In genomic region chr7:25632679-25633078, GRCm38 (mm10) we compare ENCODE assay signal across 25 mouse cellular contexts. TPM values are rescaled to one million over a fixed set of nuclear protein-coding genes. Genes with fewer than 3 reads are reported as not detected.
DNase-seq lines count a peak whose midpoint lies in the region; ATAC-seq and TF ChIP-seq lines count a peak whose summit lies in the region.
"Had no signal": no experiment of that assay in that cellular context is flagged by ENCODE, and none has a peak within 500 bp of the region (broad histone marks: within the 10 kb centered on the region; RNA-seq: fewer than 3 reads in every experiment).

No protein-coding gene starts in this region.

- no peak for TF ChIP-seq CTCF in liver, postnatal 0 days (IDR thresholded peaks at IDR 0.05; ENCODE audit: low read depth)
- TF ChIP-seq CTCF in CH12.LX (conservative IDR thresholded peaks at IDR 0.05 in 1 of 2, IDR thresholded peaks at IDR 0.05 in 1 of 2; ENCODE audit: low read depth in 2 of 2, low read length in 2 of 2): no peak

- no peak for TF ChIP-seq RAD21 in CH12.LX (IDR thresholded peaks at IDR 0.05; ENCODE audit: low read depth, low read length)

- H3K27me3 ChIP-seq in liver, postnatal 0 days (ENCODE audit: insufficient read depth, low read length): no peaks in the 10 kb centered on the region
- 0 out of 2 replicates have a peak, but pooled peaks cover 12% of the 10 kb centered on the region for H3K27me3 ChIP-seq in liver, embryonic 12.5 days (replicated peaks)
- no peaks in the 10 kb centered on the region for H3K27me3 ChIP-seq in CH12.LX (replicated peaks)
- H3K27me3 ChIP-seq: heart, embryonic 15.5 days had no signal

- H3K36me3 ChIP-seq in liver, postnatal 0 days (replicated peaks; ENCODE audit: insufficient read depth, low read length): peaks cover 56% of the 10 kb centered on the region
- peaks cover 37% of the 10 kb centered on the region for H3K36me3 ChIP-seq in liver, embryonic 12.5 days
- H3K36me3 ChIP-seq in CH12.LX (replicated peaks in 1 of 2; ENCODE audit: control insufficient read depth in 1 of 2, insufficient read depth in 1 of 2, low read length in 1 of 2): peaks cover 0 to 38% of the 10 kb centered on the region in 2 experiments

- H3K4me3 ChIP-seq in liver, postnatal 0 days (ENCODE audit: low read depth, low read length): no peak overlapping the region
- no peak overlapping the region for H3K4me3 ChIP-seq in liver, embryonic 12.5 days
- no peak overlapping the region for H3K4me3 ChIP-seq in CH12.LX (replicated peaks in 1 of 3; ENCODE audit: low read depth in 2 of 3, low read length in 2 of 3, poor library complexity in 1 of 3)
- H3K4me3 ChIP-seq: forebrain, embryonic 12.5 days; heart, adult 2 months; heart, embryonic 15.5 days; neural tube, embryonic 12.5 days had no signal

- peaks cover 18% of the 10 kb centered on the region for H3K4me1 ChIP-seq in liver, postnatal 0 days (ENCODE audit: insufficient read depth)
- peaks cover 17% of the 10 kb centered on the region for H3K4me1 ChIP-seq in liver, embryonic 12.5 days
- peaks cover 13 to 35% of the 10 kb centered on the region in 2 experiments for H3K4me1 ChIP-seq in CH12.LX (ENCODE audit: control insufficient read depth in 1 of 2, insufficient read depth in 2 of 2)

- no peak overlapping the region for H3K4me2 ChIP-seq in liver, postnatal 0 days (ENCODE audit: low read depth, low read length)
- no peak overlapping the region for H3K4me2 ChIP-seq in liver, embryonic 12.5 days
- no peak overlapping the region for H3K4me2 ChIP-seq in CH12.LX (ENCODE audit: insufficient read depth, low read depth, poor library complexity, severe bottlenecking)
- H3K4me2 ChIP-seq: forebrain, embryonic 12.5 days; heart, embryonic 15.5 days; lung, embryonic 14.5 days; neural tube, embryonic 12.5 days had no signal

- H3K79me2 ChIP-seq in CH12.LX (replicated peaks; ENCODE audit: control insufficient read depth, extremely low read depth, insufficient read depth, poor library complexity, severe bottlenecking): no peaks in the 10 kb centered on the region

- TF ChIP-seq EP300 in liver, postnatal 0 days (IDR thresholded peaks at IDR 0.05; ENCODE audit: low read depth): no peak
- TF ChIP-seq EP300 in CH12.LX (IDR thresholded peaks at IDR 0.05; ENCODE audit: low read length): no peak

- DNase-seq in liver, postnatal 0 days: no peak
- peak; percentile 10 for DNase-seq in CH12.LX (ENCODE audit: extremely low read depth)
- peak; percentile 61 to 62 for DNase-seq in monocyte, adult 2 months (ENCODE audit: low read depth in 1 of 2, low spot score in 2 of 2)
- no peak for DNase-seq in layer of hippocampus, postnatal 25 days (ENCODE audit: extremely low spot score in 1 of 2, low spot score in 1 of 2)
- no peak for DNase-seq in left cerebral cortex, adult 11 months (ENCODE audit: low spot score)
- DNase-seq: adrenal gland, postnatal 14 days; cerebellum, adult 2 months; gastrocnemius, postnatal 10 days; heart, adult 2 months; heart, postnatal 4 days; kidney, adult 2 months; kidney, postnatal 25 days; lung, embryonic 14.5 days; right cerebral cortex, adult 18-20 months; thymus, postnatal 36 days had no signal

- dilution Hi-C loops in CH12.LX (cut with MboI; ENCODE audit: extremely low pct_ligation_motif_present, extremely low pct_unique_long_range_greater_than_20kb, low sequenced_read_pairs): no loop called here

- WGBS in liver, postnatal 0 days (ENCODE audit: insufficient replicate concordance): 40% methylated on average over 5 of the region's 5 CpGs
- 45% methylated on average over 5 of the region's 5 CpGs for WGBS in liver, embryonic 12.5 days (ENCODE audit: insufficient replicate concordance)

- ATAC-seq in liver, postnatal 0 days: peak; percentile 18; the same call in 1 of the 2 replicates
- no peak for ATAC-seq in liver, embryonic 12.5 days
- ATAC-seq in common myeloid progenitor, adult 5-6 weeks (replicated peaks; ENCODE audit: low read depth, poor library complexity, severe bottlenecking): peak; percentile 76

- no peaks in the 10 kb centered on the region for H3K9me3 ChIP-seq in liver, postnatal 0 days (ENCODE audit: low read length)
- no peaks in the 10 kb centered on the region for H3K9me3 ChIP-seq in liver, embryonic 12.5 days (replicated peaks)
- H3K9me3 ChIP-seq in CH12.LX (replicated peaks; ENCODE audit: low read length): no peaks in the 10 kb centered on the region
- H3K9me3 ChIP-seq: forebrain, embryonic 12.5 days; heart, embryonic 15.5 days; neural tube, embryonic 12.5 days had no signal

- H3K9ac ChIP-seq in liver, postnatal 0 days (replicated peaks): no peak overlapping the region
- H3K9ac ChIP-seq in liver, embryonic 12.5 days: no peak overlapping the region
- no peak overlapping the region for H3K9ac ChIP-seq in CH12.LX (ENCODE audit: insufficient read depth, low read depth)
- H3K9ac ChIP-seq: forebrain, embryonic 12.5 days; heart, embryonic 15.5 days; lung, embryonic 14.5 days; neural tube, embryonic 12.5 days had no signal

- H3K27ac ChIP-seq in liver, postnatal 0 days (ENCODE audit: low read depth): peak overlapping the region; percentile 73
- no peak overlapping the region for H3K27ac ChIP-seq in liver, embryonic 12.5 days
- H3K27ac ChIP-seq in CH12.LX (ENCODE audit: insufficient read depth, low read depth): no peak overlapping the region
- H3K27ac ChIP-seq: forebrain, embryonic 12.5 days; heart, adult 2 months; heart, embryonic 15.5 days; neural tube, embryonic 12.5 days had no signal

- TF ChIP-seq POLR2A in CH12.LX (IDR thresholded peaks at IDR 0.05; ENCODE audit: low read depth, low read length): no peak

- in situ Hi-C loops in CH12.LX (cut with MboI; ENCODE audit: low pct_ligation_motif_present, low pct_unique_long_range_greater_than_20kb, low sequenced_read_pairs): no loop called here

TF ChIP-seq in CH12.LX, 34 proteins besides CTCF, POLR2A, EP300 and RAD21 (continues in another document):
- TF ChIP-seq MAZ (IDR thresholded peaks at IDR 0.05; ENCODE audit: low read depth, low read length): no peak
- TF ChIP-seq ZKSCAN1 (IDR thresholded peaks at IDR 0.05; ENCODE audit: borderline replicate concordance, low read depth, low read length): no peak
- no peak for TF ChIP-seq TCF12 (IDR thresholded peaks at IDR 0.05; ENCODE audit: low read depth, low read length)
- TF ChIP-seq KAT2A (IDR thresholded peaks at IDR 0.05; ENCODE audit: insufficient replicate concordance, low read length): no peak
- no peak for TF ChIP-seq NELFE (IDR thresholded peaks at IDR 0.05; ENCODE audit: low read depth, low read length)
- no peak for TF ChIP-seq RCOR1 (conservative IDR thresholded peaks at IDR 0.05; ENCODE audit: low read depth, low read length)
- TF ChIP-seq USF1 (IDR thresholded peaks at IDR 0.05; ENCODE audit: low read depth, low read length): no peak
- no peak for TF ChIP-seq MAX (IDR thresholded peaks at IDR 0.05; ENCODE audit: low read length)
- no peak for TF ChIP-seq CHD2 (IDR thresholded peaks at IDR 0.05; ENCODE audit: low read length)
- TF ChIP-seq CHD1 (IDR thresholded peaks at IDR 0.05; ENCODE audit: low read depth, low read length): no peak
- no peak for TF ChIP-seq USF2 (conservative IDR thresholded peaks at IDR 0.05; ENCODE audit: low read depth, low read length)
- TF ChIP-seq GABPA (IDR thresholded peaks at IDR 0.05; ENCODE audit: insufficient replicate concordance, low read depth, low read length): no peak
- TF ChIP-seq MAFK (IDR thresholded peaks at IDR 0.05; ENCODE audit: insufficient replicate concordance, low read length): no peak

RNA-seq across cellular contexts. Expression of gene B3gnt8, which starts 6.2 kb away (rescaled TPM):
- 3.7 and 4.1 TPM in 2 replicates for polyA plus RNA-seq in liver, postnatal 0 days (2015; fragmentation: Nextera tagmentation; extraction: Ambion mirVana)
- polyA plus RNA-seq in liver, embryonic 12.5 days (2016; fragmentation: Nextera tagmentation; extraction: Ambion mirVana): 2.6 and 2.9 TPM in 2 replicates
- total RNA-seq in CH12.LX (2012; rRNA removed) (0.21 TPM in 2 replicates), CH12.LX (2014; rRNA removed) (not detected in 2 replicates)
- 0.24 and 0.29 TPM in 2 replicates for polyA plus RNA-seq in CH12.LX (2012; ENCODE audit: insufficient read length, low read depth)
- total RNA-seq in common myeloid progenitor, adult 5-6 weeks (2017): 3.4 and 4.2 TPM in 2 replicates
- total RNA-seq in layer of hippocampus, postnatal 25 days (2021): 1 to 10 TPM; 2.0 to 2.3 TPM

RNA-seq across cellular contexts. Expression of gene Dmac2, which starts 13.5 kb away (rescaled TPM):
- 12.2 and 13.7 TPM in 2 replicates for polyA plus RNA-seq in liver, postnatal 0 days (2015; fragmentation: Nextera tagmentation; extraction: Ambion mirVana)
- polyA plus RNA-seq in liver, embryonic 12.5 days (2016; fragmentation: Nextera tagmentation; extraction: Ambion mirVana): 12.4 and 15.9 TPM in 2 replicates
- 18.7 and 21.4 TPM in 2 replicates for total RNA-seq in CH12.LX (2012; rRNA removed)
- total RNA-seq in CH12.LX (2014; rRNA removed): 19.8 and 20.6 TPM in 2 replicates
- polyA plus RNA-seq in CH12.LX (2012; ENCODE audit: insufficient read length, low read depth): 35.0 and 35.1 TPM in 2 replicates
- total RNA-seq in common myeloid progenitor, adult 5-6 weeks (2017): 37.2 and 42.5 TPM in 2 replicates
- total RNA-seq in layer of hippocampus, postnatal 25 days (2021): 10 to 100 TPM; 48.7 to 54.5 TPM

RNA-seq across cellular contexts. Expression of gene Erich4, which starts 17.0 kb away (rescaled TPM):
- 0.20 TPM in 1 of 2 replicates, not detected in the other for polyA plus RNA-seq in liver, postnatal 0 days (2015; fragmentation: Nextera tagmentation; extraction: Ambion mirVana)
- 0.13 and 0.14 TPM in 2 replicates for polyA plus RNA-seq in liver, embryonic 12.5 days (2016; fragmentation: Nextera tagmentation; extraction: Ambion mirVana)
- total RNA-seq in CH12.LX (2012; rRNA removed): not detected in 2 replicates
- not detected in 2 replicates for total RNA-seq in CH12.LX (2014; rRNA removed)
- not detected in 2 replicates for polyA plus RNA-seq in CH12.LX (2012; ENCODE audit: insufficient read length, low read depth)
- not detected in 2 replicates for total RNA-seq in common myeloid progenitor, adult 5-6 weeks (2017)
- total RNA-seq in layer of hippocampus, postnatal 25 days (2021): under 1 TPM in 1 of 2 experiments, not detected in 1; 0.39 TPM
- total RNA-seq: adrenal gland, postnatal 14 days; ES-E14; gastrocnemius, postnatal 10 days; heart, postnatal 4 days; layer of hippocampus, adult 8-10 months had no signal
- polyA plus RNA-seq: cortical plate, adult 2 months; embryonic facial prominence, embryonic 11.5 days; forebrain, embryonic 12.5 days; heart, adult 2 months; heart, embryonic 15.5 days; limb, embryonic 14.5 days; lung, embryonic 14.5 days; neural tube, embryonic 12.5 days had no signal

RNA-seq across cellular contexts. Expression of gene Bckdha, which starts 26.1 kb away (rescaled TPM):
- polyA plus RNA-seq in liver, postnatal 0 days (2015; fragmentation: Nextera tagmentation; extraction: Ambion mirVana): 106 and 123 TPM in 2 replicates
- 21.0 and 21.7 TPM in 2 replicates for polyA plus RNA-seq in liver, embryonic 12.5 days (2016; fragmentation: Nextera tagmentation; extraction: Ambion mirVana)
- total RNA-seq in CH12.LX (2012; rRNA removed) (14.9 and 19.9 TPM in 2 replicates), CH12.LX (2014; rRNA removed) (20.8 and 21.4 TPM in 2 replicates)
- polyA plus RNA-seq in CH12.LX (2012; ENCODE audit: insufficient read length, low read depth): 13.4 and 17.2 TPM in 2 replicates
- 41.1 and 43.8 TPM in 2 replicates for total RNA-seq in common myeloid progenitor, adult 5-6 weeks (2017)
- 10 to 100 TPM; 40.1 to 45.5 TPM for total RNA-seq in layer of hippocampus, postnatal 25 days (2021)

RNA-seq across cellular contexts. Expression of gene Exosc5, which starts 26.3 kb away (rescaled TPM):
- polyA plus RNA-seq in liver, postnatal 0 days (2015; fragmentation: Nextera tagmentation; extraction: Ambion mirVana): 44.5 and 49.2 TPM in 2 replicates
- 80.4 and 82.2 TPM in 2 replicates for polyA plus RNA-seq in liver, embryonic 12.5 days (2016; fragmentation: Nextera tagmentation; extraction: Ambion mirVana)
- 105 and 116 TPM in 2 replicates for total RNA-seq in CH12.LX (2012; rRNA removed)
- total RNA-seq in CH12.LX (2014; rRNA removed): 114 and 123 TPM in 2 replicates
- polyA plus RNA-seq in CH12.LX (2012; ENCODE audit: insufficient read length, low read depth): 102 and 125 TPM in 2 replicates
- 55.1 and 57.4 TPM in 2 replicates for total RNA-seq in common myeloid progenitor, adult 5-6 weeks (2017)
- total RNA-seq in layer of hippocampus, postnatal 25 days (2021): 10 to 100 TPM; 26.4 to 30.5 TPM

Comparison
In these comparisons a context has a peak if more than half of its experiments do, and no peak if none do; other contexts are left out.
1. DNase-seq: peak in CH12.LX (single experiment) and monocyte, adult 2 months (2 of 2); none in liver, postnatal 0 days (single experiment), layer of hippocampus, postnatal 25 days (0 of 2) and left cerebral cortex, adult 11 months (single experiment).